Mouse (Mus musculus) kidney, embryonic 15.5 days (tissue): ENCODE results near the gene Wfs1. TPM values are rescaled to one million over a fixed set of nuclear protein-coding genes. Genes with fewer than 3 reads are reported as not detected.

Experiments used
- ATAC-seq: fragments of 200-750 bp; cut with Nextera tagmentation; replicated peaks from 2 replicates; pipeline ENCODE4 v1.8.0; 2017; ENCODE audit warnings: moderate TSS enrichment; ENCODE audit not compliant: low FRiP score
- H3K27ac ChIP-seq: fragments of 300-500 bp; sonication (generic); 2 replicates; pipeline ENCODE4 v1.5.1; 2015; ENCODE audit warnings: mild to moderate bottlenecking, inconsistent platforms
- H3K27me3 ChIP-seq: fragments of 300-500 bp; sonication (generic); 2 replicates; pipeline ENCODE4 v1.6.1; 2015; ENCODE audit warnings: inconsistent platforms
- H3K36me3 ChIP-seq: fragments of 300-500 bp; sonication (generic); 2 replicates; pipeline ENCODE4 v1.6.1; 2015; ENCODE audit warnings: inconsistent platforms
- H3K4me1 ChIP-seq: fragments of 300-500 bp; sonication (generic); 2 replicates; pipeline ENCODE4 v1.6.1; 2015; ENCODE audit warnings: inconsistent platforms
- H3K4me2 ChIP-seq: fragments of 300-500 bp; sonication (generic); 2 replicates; pipeline ENCODE4 v1.6.1; 2015; ENCODE audit warnings: moderate library complexity, mild to moderate bottlenecking, inconsistent platforms
- H3K4me3 ChIP-seq: fragments of 300-500 bp; sonication (generic); replicated peaks from 2 replicates; pipeline ENCODE4 v1.5.1; 2015; ENCODE audit warnings: mild to moderate bottlenecking, inconsistent platforms
- H3K9ac ChIP-seq: fragments of 300-500 bp; sonication (generic); 2 replicates; pipeline ENCODE4 v1.6.1; 2015; ENCODE audit warnings: mild to moderate bottlenecking, inconsistent platforms
- H3K9me3 ChIP-seq: fragments of 300-500 bp; sonication (generic); replicated peaks from 2 replicates; pipeline ENCODE4 v1.6.1; 2016; ENCODE audit warnings: inconsistent platforms
- WGBS: fragments of 180-500 bp; shearing (Covaris S2); methylation state at CpG from one replicate; pipeline ENCODE4 v1.1.7; 2015; ENCODE audit warnings: mixed read lengths; 5-methylcytosine and 5-hydroxymethylcytosine counted together
- polyA plus RNA-seq: library from polyadenylated mRNA; unstranded; fragments of >200 nt; fragmentation: Nextera tagmentation; extraction: Ambion mirVana; gene quantifications from 2 replicates; pipeline ENCODE4 v1.2.1, GENCODE M21; 2015

Wfs1 gene
- 18.3 and 19.5 TPM in 2 replicates for polyA plus RNA-seq

DNA sequence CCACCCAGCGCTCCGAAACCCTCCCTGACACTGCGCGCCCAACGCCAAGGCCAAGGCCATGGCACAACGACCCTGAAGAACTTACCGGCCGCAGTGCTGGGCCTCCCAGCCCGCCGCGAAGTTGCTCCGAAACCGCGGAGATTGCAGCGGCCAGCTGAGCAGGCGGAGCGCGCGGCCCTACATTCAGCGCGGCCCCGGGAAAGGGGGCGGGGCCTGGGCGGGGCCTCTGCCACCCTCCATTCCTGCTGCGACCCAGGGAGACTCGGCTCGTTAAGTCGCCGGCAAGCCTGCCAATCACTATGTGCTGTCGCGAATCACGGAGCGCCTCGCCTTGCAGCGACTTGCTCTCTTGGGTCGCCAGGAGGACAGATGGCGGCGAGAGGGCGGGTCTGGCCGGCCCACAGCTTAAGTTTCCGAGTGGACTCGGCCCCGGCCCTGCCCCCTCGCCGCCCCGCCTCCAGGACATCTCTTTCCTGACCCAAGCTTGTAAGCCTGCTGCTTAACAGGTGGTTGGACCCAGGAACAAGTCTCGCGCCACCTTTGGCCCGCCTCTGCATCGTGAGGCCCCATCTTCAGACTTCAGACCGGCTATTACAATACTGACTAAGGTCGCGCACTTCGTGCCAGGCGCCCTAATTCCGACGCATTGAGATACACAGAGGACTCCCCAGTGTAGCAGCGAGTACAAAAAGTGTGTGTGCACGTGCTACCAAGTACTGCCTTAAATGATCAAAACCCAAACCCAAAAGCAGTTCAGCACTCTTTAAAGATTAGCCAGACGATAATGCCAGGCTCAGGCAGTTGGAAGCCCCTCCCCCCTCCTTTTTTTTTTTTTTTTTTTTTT lies at the start of gene Wfs1:
Gene Wfs1, minus strand, starts transcription at position 425 of the 844 bp plus-strand sequence.
- Histone ChIP-seq H3K9me3 (no peaks in the 10 kb centered on the region), H3K36me3 (no peaks in the 10 kb centered on the region), H3K4me1 (peaks cover 39% of the 10 kb centered on the region), H3K4me3 (peak within 1 kb of the TSS; percentile 84), H3K27me3 (no peaks in the 10 kb centered on the region), H3K9ac (peak within 1 kb of the TSS; percentile 69), H3K4me2 (peak within 1 kb of the TSS; percentile 88), H3K27ac (peak within 1 kb of the TSS; percentile 85)
- ATAC-seq = peak; percentile 97
- WGBS = under 1% methylated on average over 59 of the region's 60 CpGs

DNA sequence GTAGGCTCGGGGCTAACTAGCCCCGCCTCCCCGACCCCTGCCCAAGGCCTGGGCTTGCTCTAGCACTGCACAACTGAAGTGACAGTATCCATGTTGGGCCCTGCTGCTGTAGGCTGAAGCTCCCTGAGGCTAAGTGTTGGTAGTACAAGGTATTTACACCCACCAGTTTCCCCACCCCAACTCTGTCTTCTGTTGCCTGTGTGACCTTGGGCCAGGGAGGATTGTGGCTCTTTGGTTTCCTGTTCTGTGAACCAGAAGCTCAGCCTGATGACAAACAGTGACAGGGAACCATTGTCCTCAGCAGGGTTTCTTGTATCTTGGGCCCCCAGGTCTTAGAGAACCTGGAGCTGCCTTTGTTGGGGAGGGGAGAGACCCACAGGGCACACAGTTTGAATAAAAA lies 47.9 kb upstream of the Wfs1 start:
- H3K9me3 ChIP-seq = no peaks in the 10 kb centered on the region
- H3K9ac ChIP-seq = no peak overlapping the region
- no peaks in the 10 kb centered on the region for H3K36me3 ChIP-seq
- H3K27ac ChIP-seq = no peak overlapping the region
- no peak overlapping the region for H3K4me3 ChIP-seq
- WGBS = 66% methylated on average over 3 of the region's 3 CpGs
- no peak for ATAC-seq
- no peaks in the 10 kb centered on the region for H3K4me1 ChIP-seq
- H3K4me2 ChIP-seq = no peak overlapping the region
- peaks cover 32% of the 10 kb centered on the region for H3K27me3 ChIP-seq

DNA sequence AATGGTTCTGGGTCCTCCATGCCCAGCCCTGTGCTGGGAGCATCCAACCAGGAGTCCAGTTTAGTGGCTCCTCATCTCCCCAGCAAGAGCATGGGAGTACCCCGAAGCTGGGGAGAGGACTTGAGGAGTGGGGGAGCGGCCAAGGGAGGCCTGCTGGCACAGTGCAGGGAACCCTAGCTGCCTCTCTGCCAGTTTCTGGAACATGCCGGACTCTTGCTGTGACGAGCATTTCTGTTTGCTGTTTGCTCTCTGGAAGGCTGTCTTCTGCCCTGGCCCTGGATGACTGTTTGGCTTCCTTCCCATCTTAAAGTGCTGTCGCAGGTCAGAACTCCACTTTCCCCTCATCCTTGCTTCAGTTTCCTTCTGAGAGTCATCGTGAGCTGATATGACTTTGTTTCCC lies 46.9 kb upstream of the Wfs1 start:
- Histone ChIP-seq H3K27ac (no peak overlapping the region), H3K9ac (no peak overlapping the region), H3K4me2 (no peak overlapping the region), H3K27me3 (peaks cover 35% of the 10 kb centered on the region), H3K4me1 (no peaks in the 10 kb centered on the region), H3K36me3 (no peaks in the 10 kb centered on the region), H3K4me3 (no peak overlapping the region), H3K9me3 (no peaks in the 10 kb centered on the region)
- WGBS = 79% methylated on average over 6 of the region's 6 CpGs
- ATAC-seq = no peak

DNA sequence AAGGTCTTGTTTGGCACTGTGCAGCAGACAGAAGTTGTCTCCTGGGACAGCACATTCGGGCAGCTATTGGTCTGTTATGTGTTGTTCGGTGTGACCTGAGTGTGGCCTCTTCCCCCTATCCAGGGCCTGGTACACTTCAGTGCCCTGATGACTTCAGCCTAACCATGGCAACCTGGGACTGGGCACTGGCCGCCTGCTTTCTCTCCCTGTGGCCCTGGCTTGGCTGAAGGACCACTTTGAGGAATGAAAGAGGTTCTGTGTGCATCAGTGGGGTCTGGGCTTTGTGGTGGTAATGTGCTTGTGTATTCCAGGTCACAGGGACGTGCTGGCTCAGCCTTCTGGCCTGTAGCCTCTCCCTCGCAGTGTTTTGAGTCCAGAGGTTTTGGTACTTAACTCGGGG lies 46.2 kb upstream of the Wfs1 start:
- Histone ChIP-seq H3K36me3 (no peaks in the 10 kb centered on the region), H3K4me1 (no peaks in the 10 kb centered on the region), H3K27me3 (peaks cover 42% of the 10 kb centered on the region), H3K9ac (no peak overlapping the region), H3K9me3 (no peaks in the 10 kb centered on the region), H3K4me3 (no peak overlapping the region), H3K27ac (no peak overlapping the region), H3K4me2 (no peak overlapping the region)
- ATAC-seq = no peak
- 67% methylated on average over 6 of the region's 6 CpGs for WGBS

DNA sequence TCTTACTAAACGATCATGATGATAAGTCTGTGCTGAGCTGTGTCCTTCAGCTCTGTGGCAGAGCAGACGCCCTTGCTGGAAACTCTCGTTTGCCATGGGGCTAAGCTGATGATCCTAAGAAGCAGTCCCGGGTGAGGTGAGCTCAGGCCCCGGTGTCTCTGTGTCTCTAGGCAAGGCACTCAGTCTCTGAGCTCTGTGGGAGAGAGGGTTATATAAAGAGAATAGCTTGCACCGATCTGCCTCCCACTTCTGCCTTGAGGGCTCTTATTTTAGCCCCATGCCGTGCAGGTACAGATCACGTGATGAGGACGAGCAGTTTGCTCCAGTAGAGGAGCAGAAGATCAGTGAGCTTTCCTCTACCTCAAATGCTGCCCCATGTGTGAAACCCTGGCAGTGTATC lies 41.7 kb upstream of the Wfs1 start:
- Histone ChIP-seq H3K9ac (no peak overlapping the region), H3K27me3 (peaks cover 72% of the 10 kb centered on the region)
- 40% methylated on average over 9 of the region's 9 CpGs for WGBS

DNA sequence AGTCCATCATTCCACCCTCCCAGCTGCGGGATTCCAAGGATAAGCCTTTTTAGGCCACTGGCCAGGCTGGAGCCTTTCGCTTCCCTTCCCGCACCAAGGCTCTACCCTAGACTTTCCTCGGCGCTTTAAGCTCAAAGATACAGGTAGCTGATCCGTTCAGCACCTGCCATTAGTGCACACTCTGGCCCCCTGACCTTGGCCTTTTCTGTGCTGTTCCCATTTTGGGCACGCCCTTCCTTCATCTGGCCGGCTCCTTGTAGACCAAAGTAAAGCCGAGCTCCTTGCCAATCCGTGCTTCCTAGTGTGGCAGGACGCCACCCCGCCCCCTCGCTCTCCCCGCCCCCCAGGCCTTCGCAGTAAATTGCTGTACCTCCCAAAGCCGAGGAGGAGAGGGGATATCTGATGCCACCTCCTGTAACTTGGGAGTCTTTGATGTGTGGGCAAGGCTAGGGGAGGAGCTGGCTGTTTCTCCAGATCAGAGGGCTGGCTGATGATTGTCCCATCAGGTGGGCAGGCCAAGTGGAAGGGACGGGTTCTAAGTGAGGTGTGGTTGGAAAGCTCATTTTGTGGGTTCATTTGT lies 40.4 kb upstream of the Wfs1 start:
- Histone ChIP-seq H3K9ac (no peak overlapping the region), H3K4me2 (peak overlapping the region; percentile 100), H3K9me3 (no peaks in the 10 kb centered on the region), H3K27me3 (peaks cover 82% of the 10 kb centered on the region), H3K27ac (no peak overlapping the region), H3K36me3 (no peaks in the 10 kb centered on the region), H3K4me3 (peak overlapping the region; percentile 61), H3K4me1 (peaks cover 18% of the 10 kb centered on the region)
- 1% methylated on average over 17 of the region's 17 CpGs for WGBS
- ATAC-seq = 0 out of 2 replicates have a peak, but pooled peaks have one; percentile 34

More for the DNA sequence above, 41.7 kb upstream of the Wfs1 start:
- H3K36me3 ChIP-seq = no peaks in the 10 kb centered on the region
- no peaks in the 10 kb centered on the region for H3K9me3 ChIP-seq
- no peak overlapping the region for H3K4me2 ChIP-seq
- ATAC-seq = no peak
- no peak overlapping the region for H3K4me3 ChIP-seq
- H3K4me1 ChIP-seq = peaks cover 18% of the 10 kb centered on the region
- no peak overlapping the region for H3K27ac ChIP-seq

DNA sequence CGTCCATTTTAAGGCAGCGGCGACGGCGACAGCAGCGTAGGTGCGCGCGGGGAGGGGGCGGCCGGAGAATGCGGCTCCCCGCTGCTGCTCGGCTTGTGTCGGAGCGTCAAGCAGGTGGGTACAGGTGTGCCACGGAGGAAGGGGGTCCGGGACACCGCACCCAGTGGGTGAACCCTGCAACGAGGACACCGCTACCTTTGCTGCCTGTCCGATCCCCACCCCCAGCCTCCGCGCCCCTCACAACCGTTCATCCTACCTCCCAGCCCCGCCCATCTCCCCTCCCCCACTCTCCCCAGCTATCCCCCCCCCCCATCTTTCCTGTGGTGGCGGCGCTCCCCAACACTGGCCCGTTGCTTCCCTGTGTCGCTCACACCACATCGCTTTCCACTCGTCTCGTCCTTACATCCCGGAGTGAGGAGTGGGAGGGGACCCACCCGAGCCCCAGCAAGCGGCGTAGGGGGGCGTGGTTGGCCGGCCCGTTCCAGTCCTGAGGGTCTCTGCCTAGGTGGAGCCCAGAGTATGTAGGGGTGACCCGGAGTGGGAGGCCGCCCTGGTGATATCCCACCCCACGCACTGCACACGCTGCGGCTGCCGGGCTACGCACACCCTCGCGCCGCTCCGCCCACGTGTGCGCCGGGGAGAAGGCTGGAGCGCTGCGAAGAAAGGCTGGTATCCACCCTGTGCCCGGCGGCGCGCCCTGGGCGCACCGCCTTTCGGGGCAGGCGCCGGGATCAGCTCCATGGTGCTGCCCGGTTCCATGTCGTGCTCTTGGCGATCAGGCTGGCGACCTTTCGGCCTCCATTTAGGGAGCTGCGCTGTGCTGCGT lies 39.7 kb upstream of the Wfs1 start:
- Histone ChIP-seq H3K4me3 (peak overlapping the region; percentile 61), H3K4me1 (peaks cover 18% of the 10 kb centered on the region), H3K9me3 (no peaks in the 10 kb centered on the region), H3K9ac (peak overlapping the region; percentile 17; the same call in 1 of the 2 replicates), H3K27me3 (peaks cover 89% of the 10 kb centered on the region), H3K27ac (no peak overlapping the region), H3K4me2 (peak overlapping the region; percentile 100), H3K36me3 (no peaks in the 10 kb centered on the region)
- under 1% methylated on average over 72 of the region's 72 CpGs for WGBS
- peak; percentile 67 for ATAC-seq

DNA sequence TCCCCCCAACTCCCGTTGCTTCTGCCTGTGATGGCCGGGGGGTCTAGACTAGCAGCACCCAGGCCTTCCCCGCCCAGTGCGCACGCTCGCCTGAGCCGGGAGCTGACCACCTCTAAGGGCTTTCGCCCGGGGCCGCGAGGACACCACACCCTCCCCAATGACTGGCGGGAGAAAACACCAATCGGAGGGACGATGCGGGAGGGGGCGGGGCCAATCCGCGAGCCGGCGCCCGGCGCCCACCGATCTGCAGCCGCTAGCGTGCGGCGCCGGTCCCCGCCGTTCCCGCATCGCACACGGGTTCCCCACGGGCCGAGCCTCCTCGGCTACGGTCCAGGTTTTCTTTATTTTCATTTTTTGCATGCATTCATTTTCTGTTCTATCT lies 39.1 kb upstream of the Wfs1 start:
- ATAC-seq = peak; percentile 81
- Histone ChIP-seq H3K27me3 (peaks cover 95% of the 10 kb centered on the region), H3K4me3 (peak overlapping the region; percentile 61), H3K27ac (no peak overlapping the region), H3K4me2 (peak overlapping the region; percentile 100), H3K36me3 (no peaks in the 10 kb centered on the region), H3K9ac (peak overlapping the region; percentile 17; the same call in 1 of the 2 replicates), H3K4me1 (peaks cover 18% of the 10 kb centered on the region), H3K9me3 (no peaks in the 10 kb centered on the region)
- under 1% methylated on average over 37 of the region's 37 CpGs for WGBS

DNA sequence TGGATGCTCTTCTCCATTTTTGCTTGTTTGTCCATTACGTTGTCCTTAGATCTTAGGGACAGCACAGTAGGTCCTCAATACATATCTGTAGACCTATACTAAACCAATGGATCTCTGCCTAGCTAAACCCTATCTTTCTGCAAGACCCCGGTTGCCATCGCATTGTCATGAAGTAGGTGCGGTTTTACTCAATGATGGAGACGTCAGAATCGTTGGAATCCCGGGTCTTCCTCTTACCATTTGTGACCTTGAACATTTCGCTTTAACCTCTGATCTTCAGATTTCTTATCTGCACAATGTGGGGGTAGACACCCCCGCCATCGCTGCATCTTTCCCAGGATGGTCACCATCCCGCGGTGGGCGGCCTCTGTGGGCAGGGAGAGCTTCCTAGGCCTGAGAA lies 38.7 kb upstream of the Wfs1 start:
- WGBS = 13% methylated on average over 13 of the region's 13 CpGs
- Histone ChIP-seq H3K27me3 (peaks cover 95% of the 10 kb centered on the region), H3K36me3 (no peaks in the 10 kb centered on the region), H3K4me2 (peak overlapping the region; percentile 100), H3K4me3 (peak overlapping the region; percentile 61), H3K9ac (no peak overlapping the region), H3K27ac (no peak overlapping the region), H3K9me3 (no peaks in the 10 kb centered on the region), H3K4me1 (peaks cover 18% of the 10 kb centered on the region)
- no peak for ATAC-seq

DNA sequence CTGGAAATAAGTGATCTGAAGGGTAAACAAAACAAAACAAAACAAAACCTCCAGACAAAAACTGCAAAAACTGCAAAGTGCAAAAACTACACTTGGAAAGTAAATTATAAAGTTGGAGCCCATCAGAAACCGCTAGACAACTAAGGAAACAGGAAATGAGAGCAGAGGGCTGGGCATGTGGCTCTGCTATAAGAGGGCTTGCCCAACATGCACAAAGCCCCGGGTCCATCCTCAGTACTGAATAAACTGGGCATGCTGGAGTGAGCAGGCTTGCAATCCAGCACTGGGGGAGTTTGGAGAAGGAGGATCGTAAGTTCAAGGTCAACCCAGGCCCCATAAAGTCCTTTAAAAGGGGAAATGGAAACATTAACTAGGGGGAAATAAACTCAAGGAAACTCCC lies 28.2 kb upstream of the Wfs1 start:
- H3K4me3 ChIP-seq = no peak overlapping the region
- no peak overlapping the region for H3K4me2 ChIP-seq
- no peaks in the 10 kb centered on the region for H3K4me1 ChIP-seq
- no peaks in the 10 kb centered on the region for H3K36me3 ChIP-seq
- peaks cover 27% of the 10 kb centered on the region for H3K27me3 ChIP-seq
- no peak overlapping the region for H3K27ac ChIP-seq
- no peak overlapping the region for H3K9ac ChIP-seq
- no peaks in the 10 kb centered on the region for H3K9me3 ChIP-seq
- WGBS = 62% methylated on average over 3 of the region's 3 CpGs
- no peak for ATAC-seq

DNA sequence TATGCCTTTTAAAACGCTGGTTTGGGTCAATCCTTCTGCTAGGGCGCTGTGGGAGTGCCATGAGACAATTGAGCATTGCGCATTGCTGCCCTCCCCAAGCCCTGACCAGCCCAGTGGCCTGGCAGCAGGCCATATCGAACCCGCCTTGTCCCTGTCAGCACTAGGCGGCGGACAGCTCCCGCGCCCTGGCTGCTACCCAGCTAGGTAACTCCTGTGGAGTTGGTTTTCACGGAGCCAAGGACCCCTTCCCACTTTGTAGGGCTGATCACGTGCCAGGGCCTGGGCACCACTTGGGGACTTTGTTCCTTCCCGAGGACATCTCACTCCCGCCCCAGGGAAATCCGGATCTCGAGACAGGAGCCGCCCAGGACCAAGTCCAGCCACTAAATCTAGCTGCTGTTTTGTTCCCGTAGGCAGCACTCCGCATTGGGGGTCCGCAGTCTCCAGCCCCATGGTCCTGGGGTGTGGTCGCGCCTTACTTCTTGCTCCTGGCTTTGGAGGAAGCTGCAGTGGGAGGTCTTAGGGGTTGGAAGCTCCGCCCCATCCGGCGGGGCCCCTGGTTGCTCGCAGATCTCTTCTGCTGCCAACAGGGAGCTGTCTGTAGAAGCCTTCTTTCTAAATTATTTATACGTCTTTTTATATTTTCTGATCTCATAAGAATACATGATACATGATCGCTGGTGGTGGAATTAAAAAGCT lies 26.8 kb upstream of the Wfs1 start:
- Histone ChIP-seq H3K4me1 (no peaks in the 10 kb centered on the region), H3K27ac (no peak overlapping the region), H3K27me3 (peaks cover 21% of the 10 kb centered on the region), H3K4me3 (no peak overlapping the region), H3K9ac (no peak overlapping the region), H3K36me3 (no peaks in the 10 kb centered on the region), H3K9me3 (no peaks in the 10 kb centered on the region), H3K4me2 (no peak overlapping the region)
- 6% methylated on average over 27 of the region's 27 CpGs for WGBS
- ATAC-seq = no peak
